ENCODE assay signal across 9 mouse cellular contexts in genomic region chr5:138275216-138276050, GRCm38 (mm10). TPM values are rescaled to one million over a fixed set of nuclear protein-coding genes. Genes with fewer than 3 reads are reported as not detected.
A peak's percentile ranks its signal among the peaks of the same experiment; 100 is the strongest.
DNase-seq lines count a peak whose midpoint lies in the region; ATAC-seq and TF ChIP-seq lines count a peak whose summit lies in the region.
"Had no signal": no experiment of that assay in that cellular context is flagged by ENCODE, and none has a peak within 500 bp of the region (broad histone marks: within the 10 kb centered on the region; RNA-seq: fewer than 3 reads in every experiment).

No protein-coding gene starts in this region.

- peak overlapping the region; percentile 37; the same call in 1 of the 2 replicates for H3K27ac ChIP-seq in heart, embryonic 10.5 days
- no peak overlapping the region; the same call in 1 of the 2 replicates for H3K27ac ChIP-seq in embryonic facial prominence, embryonic 15.5 days (replicated peaks)
- peak overlapping the region; percentile 62; the same call in 1 of the 2 replicates for H3K27ac ChIP-seq in kidney, embryonic 14.5 days (ENCODE audit: low read depth, low read length)
- peak overlapping the region; percentile 20; the same call in 1 of the 2 replicates for H3K27ac ChIP-seq in neural tube, embryonic 11.5 days (ENCODE audit: low read depth, low read length)
- H3K27ac ChIP-seq in layer of hippocampus, adult 2 months, result no peak overlapping the region

- H3K9me3 ChIP-seq in heart, embryonic 10.5 days, result no peaks in the 10 kb centered on the region
- H3K9me3 ChIP-seq in embryonic facial prominence, embryonic 15.5 days (replicated peaks), result no peaks in the 10 kb centered on the region
- H3K9me3 ChIP-seq in kidney, embryonic 14.5 days (ENCODE audit: control insufficient read depth, low read length), result no peaks in the 10 kb centered on the region
- H3K9me3 ChIP-seq in neural tube, embryonic 11.5 days (ENCODE audit: control insufficient read depth, low read length), result no peaks in the 10 kb centered on the region

- H3K4me1 ChIP-seq in heart, embryonic 10.5 days, result peaks cover 56% of the 10 kb centered on the region
- peaks cover 54% of the 10 kb centered on the region for H3K4me1 ChIP-seq in embryonic facial prominence, embryonic 15.5 days
- H3K4me1 ChIP-seq in kidney, embryonic 14.5 days (ENCODE audit: control insufficient read depth, insufficient read depth, low read length), result peaks cover 32% of the 10 kb centered on the region
- H3K4me1 ChIP-seq in neural tube, embryonic 11.5 days (ENCODE audit: control insufficient read depth, insufficient read depth, low read length), result peaks cover 39% of the 10 kb centered on the region

- H3K4me2 ChIP-seq in embryonic facial prominence, embryonic 15.5 days (replicated peaks), result peak overlapping the region; percentile 40
- peak overlapping the region; percentile 44 for H3K4me2 ChIP-seq in kidney, embryonic 14.5 days (replicated peaks; ENCODE audit: low read depth, low read length)
- peak overlapping the region; percentile 58 for H3K4me2 ChIP-seq in neural tube, embryonic 11.5 days (ENCODE audit: low read depth)

- peaks cover 38% of the 10 kb centered on the region; the same call in 1 of the 2 replicates for H3K27me3 ChIP-seq in heart, embryonic 10.5 days (ENCODE audit: insufficient read depth, poor library complexity, severe bottlenecking)
- peaks cover 6% of the 10 kb centered on the region; the same call in 1 of the 2 replicates for H3K27me3 ChIP-seq in embryonic facial prominence, embryonic 15.5 days
- no peaks in the 10 kb centered on the region for H3K27me3 ChIP-seq in kidney, embryonic 14.5 days (ENCODE audit: control insufficient read depth, insufficient read depth, low read length)
- H3K27me3 ChIP-seq in neural tube, embryonic 11.5 days (ENCODE audit: control insufficient read depth, insufficient read depth, low read length), result no peaks in the 10 kb centered on the region

- H3K36me3 ChIP-seq in heart, embryonic 10.5 days, result peaks cover 24% of the 10 kb centered on the region
- H3K36me3 ChIP-seq in embryonic facial prominence, embryonic 15.5 days, result peaks cover 3% of the 10 kb centered on the region; the same call in 1 of the 2 replicates
- peaks cover 12% of the 10 kb centered on the region for H3K36me3 ChIP-seq in kidney, embryonic 14.5 days (ENCODE audit: control insufficient read depth, insufficient read depth, low read length)
- H3K36me3 ChIP-seq in neural tube, embryonic 11.5 days (ENCODE audit: control insufficient read depth, insufficient read depth, low read length), result peaks cover 4% of the 10 kb centered on the region

- peak overlapping the region; percentile 33; the same call in 1 of the 2 replicates for H3K9ac ChIP-seq in embryonic facial prominence, embryonic 15.5 days
- peak overlapping the region; percentile 47 for H3K9ac ChIP-seq in kidney, embryonic 14.5 days (ENCODE audit: low read depth, low read length)
- H3K9ac ChIP-seq in neural tube, embryonic 11.5 days (ENCODE audit: low read length), result peak overlapping the region; percentile 45

- peak overlapping the region; percentile 45 for H3K4me3 ChIP-seq in heart, embryonic 10.5 days
- peak overlapping the region; percentile 20 for H3K4me3 ChIP-seq in embryonic facial prominence, embryonic 15.5 days (replicated peaks)
- peak overlapping the region; percentile 25 for H3K4me3 ChIP-seq in kidney, embryonic 14.5 days (ENCODE audit: low read length)
- peak overlapping the region; percentile 29 for H3K4me3 ChIP-seq in neural tube, embryonic 11.5 days (ENCODE audit: low read depth, low read length)
- no peak overlapping the region; the same call in 1 of the 2 replicates for H3K4me3 ChIP-seq in layer of hippocampus, adult 2 months

- DNase-seq in heart, embryonic 10.5 days (ENCODE audit: low spot score), result peak; percentile 76
- DNase-seq in heart, adult 18-20 months, result no peak
- peak; percentile 42 for DNase-seq in neural tube, embryonic 11.5 days (ENCODE audit: low spot score)
- no peak for DNase-seq in right cerebral cortex, adult 18-20 months
- no peak for DNase-seq in layer of hippocampus, adult 2 months (ENCODE audit: low spot score in 2 of 2)
- DNase-seq: right cerebral cortex, postnatal 25 days had no signal

- no peak for ATAC-seq in embryonic facial prominence, embryonic 15.5 days (ENCODE audit: insufficient number of reproducible peaks, low FRiP score, low TSS enrichment, low read depth)
- ATAC-seq in kidney, embryonic 14.5 days (ENCODE audit: low FRiP score, low TSS enrichment), result peak; percentile 22; the same call in 1 of the 2 replicates
- ATAC-seq in neural tube, embryonic 11.5 days (ENCODE audit: insufficient read depth, low FRiP score, low TSS enrichment), result no peak
- ATAC-seq in megakaryocyte, adult 5-6 weeks (ENCODE audit: poor library complexity, severe bottlenecking), result no peak

- 24% methylated on average over 41 of the region's 41 CpGs for WGBS in heart, embryonic 10.5 days
- 20% methylated on average over 41 of the region's 41 CpGs for WGBS in embryonic facial prominence, embryonic 15.5 days
- WGBS in kidney, embryonic 14.5 days, result 12% methylated on average over 41 of the region's 41 CpGs
- WGBS in neural tube, embryonic 11.5 days, result 18% methylated on average over 41 of the region's 41 CpGs

- no peak for TF ChIP-seq CTCF in layer of hippocampus, adult 2 months (conservative IDR thresholded peaks at IDR 0.05)

RNA-seq across cellular contexts. Expression of gene Gal3st4, which starts 2.8 kb away (rescaled TPM):
- polyA plus RNA-seq in heart, embryonic 10.5 days (2016; fragmentation: Nextera tagmentation; extraction: Ambion mirVana), result 1.4 and 1.6 TPM in 2 replicates
- under 1 TPM; 0.15 to 0.32 TPM for total RNA-seq in heart, adult 18-20 months (2021)
- polyA plus RNA-seq in embryonic facial prominence, embryonic 15.5 days (2015; fragmentation: Nextera tagmentation; extraction: Ambion mirVana), result 2.9 and 3.1 TPM in 2 replicates
- 2.4 and 3.3 TPM in 2 replicates for polyA plus RNA-seq in kidney, embryonic 14.5 days (2014; fragmentation: Nextera tagmentation; extraction: Ambion mirVana)
- polyA plus RNA-seq in neural tube, embryonic 11.5 days (2014; fragmentation: Nextera tagmentation; extraction: Ambion mirVana), result 6.2 and 6.4 TPM in 2 replicates
- not detected in 2 replicates for total RNA-seq in megakaryocyte, adult 5-6 weeks (2015)
- total RNA-seq in megakaryocyte, adult 5-6 weeks (2017), result not detected in 2 replicates
- 1 to 10 TPM; 3.2 to 3.7 TPM for total RNA-seq in layer of hippocampus, adult 2 months (2021)

RNA-seq across cellular contexts. Expression of gene Gm43720, which starts 4.3 kb away (rescaled TPM):
- polyA plus RNA-seq in heart, embryonic 10.5 days (2016; fragmentation: Nextera tagmentation; extraction: Ambion mirVana), result 0.07 and 0.16 TPM in 2 replicates
- not detected for total RNA-seq in heart, adult 18-20 months (2021)
- polyA plus RNA-seq in embryonic facial prominence, embryonic 15.5 days (2015; fragmentation: Nextera tagmentation; extraction: Ambion mirVana), result 0.12 and 0.13 TPM in 2 replicates
- polyA plus RNA-seq in kidney, embryonic 14.5 days (2014; fragmentation: Nextera tagmentation; extraction: Ambion mirVana), result not detected in 2 replicates
- not detected in 2 replicates for polyA plus RNA-seq in neural tube, embryonic 11.5 days (2014; fragmentation: Nextera tagmentation; extraction: Ambion mirVana)
- not detected in 2 replicates for total RNA-seq in megakaryocyte, adult 5-6 weeks (2015)
- total RNA-seq in megakaryocyte, adult 5-6 weeks (2017), result not detected in 2 replicates
- total RNA-seq in layer of hippocampus, adult 2 months (2021), result under 1 TPM in 1 of 2 experiments, not detected in 1; 0.12 TPM

RNA-seq across cellular contexts. Expression of gene Gpc2, which starts 4.4 kb away (rescaled TPM):
- polyA plus RNA-seq in heart, embryonic 10.5 days (2016; fragmentation: Nextera tagmentation; extraction: Ambion mirVana), result 11.1 and 18.0 TPM in 2 replicates
- total RNA-seq in heart, adult 18-20 months (2021), result under 1 TPM in 1 of 2 experiments, not detected in 1; 0.15 TPM
- 24.7 and 30.0 TPM in 2 replicates for polyA plus RNA-seq in embryonic facial prominence, embryonic 15.5 days (2015; fragmentation: Nextera tagmentation; extraction: Ambion mirVana)
- polyA plus RNA-seq in kidney, embryonic 14.5 days (2014; fragmentation: Nextera tagmentation; extraction: Ambion mirVana), result 5.1 and 7.9 TPM in 2 replicates
- polyA plus RNA-seq in neural tube, embryonic 11.5 days (2014; fragmentation: Nextera tagmentation; extraction: Ambion mirVana), result 19.3 and 22.1 TPM in 2 replicates
- total RNA-seq in megakaryocyte, adult 5-6 weeks (2015), result 0.25 and 1.3 TPM in 2 replicates
- total RNA-seq in megakaryocyte, adult 5-6 weeks (2017), result 3.1 and 3.6 TPM in 2 replicates
- total RNA-seq in layer of hippocampus, adult 2 months (2021), result 1 to 10 TPM; 2.4 to 2.5 TPM

RNA-seq across cellular contexts. Expression of gene Stag3, which starts 4.6 kb away (rescaled TPM):
- polyA plus RNA-seq in heart, embryonic 10.5 days (2016; fragmentation: Nextera tagmentation; extraction: Ambion mirVana), result 4.1 and 4.2 TPM in 2 replicates
- total RNA-seq in heart, adult 18-20 months (2021), result not detected
- polyA plus RNA-seq in embryonic facial prominence, embryonic 15.5 days (2015; fragmentation: Nextera tagmentation; extraction: Ambion mirVana), result 4.9 and 5.2 TPM in 2 replicates
- polyA plus RNA-seq in kidney, embryonic 14.5 days (2014; fragmentation: Nextera tagmentation; extraction: Ambion mirVana), result 3.1 and 4.5 TPM in 2 replicates
- 2.7 and 3.2 TPM in 2 replicates for polyA plus RNA-seq in neural tube, embryonic 11.5 days (2014; fragmentation: Nextera tagmentation; extraction: Ambion mirVana)
- 11.6 and 14.8 TPM in 2 replicates for total RNA-seq in megakaryocyte, adult 5-6 weeks (2015)
- total RNA-seq in megakaryocyte, adult 5-6 weeks (2017), result 12.5 and 26.0 TPM in 2 replicates
- total RNA-seq in layer of hippocampus, adult 2 months (2021), result under 1 TPM; 0.44 to 0.79 TPM

RNA-seq across cellular contexts. Expression of gene BC037034, which starts 11.6 kb away (rescaled TPM):
- polyA plus RNA-seq in heart, embryonic 10.5 days (2016; fragmentation: Nextera tagmentation; extraction: Ambion mirVana), result 4.8 and 8.7 TPM in 2 replicates
- total RNA-seq in heart, adult 18-20 months (2021), result 1 to 10 TPM; 3.2 to 4.2 TPM
- polyA plus RNA-seq in embryonic facial prominence, embryonic 15.5 days (2015; fragmentation: Nextera tagmentation; extraction: Ambion mirVana), result 7.4 and 7.7 TPM in 2 replicates
- 5.4 and 6.8 TPM in 2 replicates for polyA plus RNA-seq in kidney, embryonic 14.5 days (2014; fragmentation: Nextera tagmentation; extraction: Ambion mirVana)
- polyA plus RNA-seq in neural tube, embryonic 11.5 days (2014; fragmentation: Nextera tagmentation; extraction: Ambion mirVana), result 9.1 and 9.5 TPM in 2 replicates
- total RNA-seq in megakaryocyte, adult 5-6 weeks (2015), result 51.5 and 53.9 TPM in 2 replicates
- 49.2 and 54.9 TPM in 2 replicates for total RNA-seq in megakaryocyte, adult 5-6 weeks (2017)
- total RNA-seq in layer of hippocampus, adult 2 months (2021), result 10 to 100 TPM; 68.1 to 77.0 TPM

Comparison
In these comparisons a context has a peak if more than half of its experiments do, and no peak if none do; other contexts are left out.
1. DNase-seq: peak in heart, embryonic 10.5 days (single experiment) and neural tube, embryonic 11.5 days (single experiment); none in heart, adult 18-20 months (0 of 2), right cerebral cortex, adult 18-20 months (single experiment) and layer of hippocampus, adult 2 months (0 of 2).
2. H3K27ac ChIP-seq: peak in heart, embryonic 10.5 days (single experiment), kidney, embryonic 14.5 days (single experiment) and neural tube, embryonic 11.5 days (single experiment); none in embryonic facial prominence, embryonic 15.5 days (single experiment) and layer of hippocampus, adult 2 months (single experiment).
3. Peak in every context shown above with its lines, with median percentiles within 50 percentile points of each other: H3K4me2 ChIP-seq and H3K9ac ChIP-seq.